Mouse (Mus musculus): ENCODE data around the gene Cobll1.

DNA sequence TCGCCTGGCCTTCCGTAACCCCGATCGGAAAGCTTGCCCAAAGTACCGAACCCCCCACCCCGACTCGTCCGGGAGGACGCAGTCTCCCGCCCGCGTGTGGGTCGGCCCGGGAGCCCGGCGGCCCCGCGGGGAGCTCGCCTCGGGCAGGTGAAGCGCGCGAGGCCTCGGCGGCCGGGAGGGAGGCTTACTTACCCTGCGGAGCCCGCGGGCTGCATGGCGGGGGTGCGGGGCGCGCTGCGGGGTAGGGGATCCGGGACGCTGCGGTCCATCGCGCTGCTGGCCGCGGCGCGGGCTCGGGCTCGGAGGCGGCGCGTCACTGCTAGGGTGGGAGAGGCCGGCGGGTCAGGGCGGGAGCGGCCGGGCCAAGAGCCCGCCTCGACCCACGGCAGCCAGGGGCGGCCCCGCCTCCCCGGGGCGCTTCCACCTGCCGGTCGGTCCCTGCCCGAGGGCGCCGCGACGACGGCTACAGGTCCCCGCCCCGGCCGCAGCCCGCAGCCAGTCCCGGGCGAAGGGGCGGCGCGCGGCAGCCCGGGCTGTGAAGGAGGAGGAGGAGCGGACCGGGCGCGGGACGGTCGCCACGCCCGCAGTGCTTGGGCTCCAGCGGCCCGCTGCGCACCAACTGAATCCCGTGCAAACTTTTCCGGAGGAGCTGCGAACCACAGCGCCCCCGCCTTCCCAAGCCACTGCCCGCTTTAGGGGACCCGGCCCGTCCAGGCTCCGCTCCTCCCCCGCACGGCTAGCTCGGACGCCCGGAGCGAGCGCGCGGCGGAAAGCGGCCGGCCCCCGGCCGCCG, 836 bp downstream of the Cobll1 start:
- TF ChIP-seq CTCF (IDR thresholded peaks at IDR 0.05; ENCODE audit: control insufficient read depth, insufficient read depth, low read length) (no peak), POLR2A (IDR thresholded peaks at IDR 0.05; ENCODE audit: borderline replicate concordance, control insufficient read depth, low read depth, low read length) (no peak)

Measured in bone marrow, adult 2 months (tissue).